Mouse (Mus musculus): Measurements from ENCODE around the gene Map3k6.

- peak; percentile 71 for TF ChIP-seq CTCF (IDR thresholded peaks at IDR 0.05; ENCODE audit: borderline replicate concordance, insufficient read depth, low read length)
- no peak for TF ChIP-seq POLR2A (IDR thresholded peaks at IDR 0.05; ENCODE audit: low read depth, low read length)
Measured at GRCm38 (mm10) chr4:133201006-133201771, 39.4 kb upstream of the Map3k6 start.
